Mouse (Mus musculus) yolk sac, embryonic 10.5 days (tissue): ENCODE data around the gene Ctc1.

Experiments used
- DNase-seq: peaks from one replicate; pipeline ENCODE4 v3.0.0-alpha.2; 2017; ENCODE audit warnings: low spot score

Gene Ctc1

DNA sequence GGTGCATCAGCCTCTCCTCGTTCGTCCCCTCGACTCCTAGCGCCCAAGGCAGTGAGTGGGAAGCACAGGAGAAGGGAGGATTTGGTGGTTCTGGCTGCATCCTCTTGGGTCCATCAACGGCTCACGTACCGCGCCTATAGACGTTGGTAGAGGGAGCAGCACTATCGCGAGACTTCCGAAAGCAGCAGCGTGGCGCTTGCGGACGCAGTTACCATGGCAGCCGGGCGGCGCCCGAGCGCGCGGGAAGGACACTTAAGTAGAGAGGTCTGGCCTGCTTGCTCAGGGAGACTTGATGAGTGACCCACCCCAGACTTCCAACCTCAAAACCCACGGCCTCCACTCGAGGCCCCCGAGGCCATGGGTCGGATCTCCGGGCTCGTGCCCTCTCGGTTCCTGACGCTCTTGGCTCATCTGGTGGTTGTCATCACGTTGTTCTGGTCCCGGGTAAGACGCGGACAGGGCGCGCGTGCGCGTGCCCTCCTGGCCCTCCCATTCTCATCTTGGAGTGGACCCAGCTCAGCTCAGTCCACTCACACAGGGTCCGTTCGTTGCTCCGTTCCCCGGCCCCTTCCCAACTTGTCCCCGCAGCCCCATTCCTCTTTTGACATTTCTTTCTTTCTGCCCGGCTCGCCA is 55.0 kb downstream of the Ctc1 start, which contains the start of gene Tmem107:
Gene Tmem107 (plus strand): TSS at position 217 of the 633 bp plus-strand sequence.
- DNase-seq, result peak; percentile 95

DNA sequence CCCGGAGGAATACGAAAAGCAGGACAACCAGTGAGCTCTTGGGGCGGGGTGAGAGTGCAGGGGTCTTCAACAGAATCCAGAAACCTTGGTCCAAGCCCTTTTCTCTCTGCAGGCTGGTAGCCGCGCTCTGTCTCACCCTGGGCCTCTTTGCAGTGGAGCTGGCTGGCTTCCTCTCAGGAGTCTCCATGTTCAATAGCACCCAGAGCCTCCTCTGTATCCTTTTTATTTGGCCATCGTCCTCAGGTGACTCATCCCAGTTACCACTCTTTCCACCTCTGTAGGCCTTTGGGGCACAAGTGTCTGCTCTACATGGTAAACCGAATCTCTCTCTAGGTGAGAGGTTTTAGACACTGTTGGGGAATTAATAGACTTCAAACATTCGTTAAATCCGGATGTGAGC is 55.6 kb downstream of the Ctc1 start:
- no peak for DNase-seq

DNA sequence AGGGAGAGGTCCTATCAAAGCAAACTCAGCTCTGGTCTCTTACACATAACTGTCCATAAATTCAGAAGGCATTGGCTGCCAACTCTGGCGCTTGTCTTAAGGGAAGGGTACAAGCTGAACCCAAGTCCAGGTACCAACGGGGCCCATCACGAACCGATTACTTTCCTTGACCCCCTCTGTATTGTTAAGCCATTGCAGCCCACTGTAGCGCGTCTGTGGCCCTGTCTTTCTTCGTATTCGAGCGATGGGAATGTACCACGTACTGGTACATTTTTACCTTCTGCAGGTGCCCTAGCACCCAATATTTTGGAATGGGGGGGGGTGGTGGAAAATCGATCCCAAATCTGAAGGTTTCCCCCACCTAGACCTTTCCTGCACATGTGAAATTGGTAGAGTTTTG is 56.5 kb downstream of the Ctc1 start:
- DNase-seq, result no peak

- DNase-seq, result no peak
Measured at GRCm38 (mm10) chr11:69072666-69073064, 57.0 kb downstream of the Ctc1 start.

DNA sequence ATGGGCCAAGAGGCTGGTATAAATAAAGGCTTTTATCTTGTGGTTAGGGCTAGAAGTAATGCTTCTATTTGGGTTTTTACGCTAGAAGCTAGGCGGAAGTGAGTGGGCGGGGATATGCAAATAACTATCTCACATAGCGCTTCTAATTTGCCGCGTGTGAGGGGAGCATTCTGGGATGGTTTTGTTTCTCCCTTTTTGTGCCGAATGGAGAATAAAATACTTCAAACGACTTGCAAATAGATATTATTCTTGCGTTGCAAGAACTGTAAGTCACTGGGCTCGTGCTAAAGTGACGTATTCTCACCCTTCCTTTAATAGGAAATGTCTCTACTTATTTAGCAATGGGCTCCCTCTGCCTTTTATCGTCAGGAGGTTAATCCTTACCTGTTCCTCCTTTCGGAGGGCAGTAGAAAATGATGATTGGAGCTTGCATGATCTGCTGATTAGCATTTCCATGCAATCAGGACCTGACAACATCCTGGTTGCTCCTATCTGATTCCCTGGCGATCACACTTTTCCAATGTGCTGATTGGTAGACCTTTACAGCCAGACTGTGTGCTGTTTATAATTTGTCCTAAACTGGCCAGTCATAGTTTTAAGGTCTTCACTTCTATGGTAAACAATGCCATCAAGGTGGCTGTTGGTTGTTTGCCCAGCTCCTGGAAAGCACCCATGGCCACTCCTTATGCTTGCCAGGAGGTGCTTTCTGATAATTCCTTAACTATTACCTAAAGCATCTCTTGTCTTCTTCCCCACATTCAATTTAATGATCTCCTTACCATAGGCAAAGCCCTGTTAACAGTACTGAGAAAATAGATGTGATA is 57.6 kb downstream of the Ctc1 start:
- DNase-seq, result peak; percentile 91

GRCm38 (mm10) chr11:69073951-69074775 is 58.5 kb downstream of the Ctc1 start:
- no peak for DNase-seq

DNA sequence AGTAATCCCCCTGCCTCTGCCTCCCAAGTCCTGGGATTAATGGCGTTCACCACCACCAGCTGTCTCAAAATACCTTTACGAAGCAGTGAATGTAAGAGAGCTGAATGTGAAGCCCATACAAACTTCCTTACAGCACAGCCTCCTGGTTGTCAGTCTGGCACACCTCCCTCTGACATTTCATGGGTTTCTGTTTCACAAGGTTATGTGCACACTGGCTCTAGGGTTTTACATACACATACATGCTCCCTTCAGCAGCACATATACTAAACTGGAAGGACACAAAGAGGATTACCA is 59.0 kb downstream of the Ctc1 start:
- DNase-seq, result no peak

DNA sequence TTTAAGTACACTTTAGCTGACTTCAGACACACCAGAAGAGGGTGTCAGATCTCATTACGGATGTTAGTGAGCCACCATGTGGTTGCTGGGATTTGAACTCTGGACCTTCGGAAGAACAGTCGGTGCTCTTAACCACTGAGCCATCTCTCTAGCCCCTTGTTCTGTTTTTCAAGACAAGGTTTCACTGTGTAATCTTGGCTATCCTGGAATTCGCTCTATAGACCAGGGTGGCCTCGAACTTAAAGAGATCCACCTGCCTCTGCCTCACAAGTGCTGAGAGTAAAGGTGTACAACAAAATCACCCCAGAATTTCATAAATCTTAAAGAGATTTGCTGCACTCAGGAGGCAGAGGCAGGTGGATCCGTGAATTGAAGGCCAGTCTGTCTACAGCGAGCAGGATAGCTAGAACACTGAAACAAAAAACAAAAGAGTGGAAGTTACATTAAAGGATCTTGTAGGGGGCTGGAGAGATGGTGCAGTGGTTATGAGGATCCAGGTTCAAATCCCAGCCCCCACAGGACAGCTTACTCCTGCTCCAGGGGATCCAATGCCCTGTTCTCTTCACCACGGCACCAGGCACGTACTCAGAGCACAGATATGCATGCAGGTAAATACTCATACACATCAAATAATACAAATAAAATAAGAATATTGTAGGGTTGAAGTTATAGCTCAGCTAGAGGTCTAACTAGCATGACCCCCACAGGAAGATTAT is 60.2 kb downstream of the Ctc1 start:
- peak; percentile 77 for DNase-seq

GRCm38 (mm10) chr11:69076572-69076971 is 60.9 kb downstream of the Ctc1 start:
- no peak for DNase-seq

DNA sequence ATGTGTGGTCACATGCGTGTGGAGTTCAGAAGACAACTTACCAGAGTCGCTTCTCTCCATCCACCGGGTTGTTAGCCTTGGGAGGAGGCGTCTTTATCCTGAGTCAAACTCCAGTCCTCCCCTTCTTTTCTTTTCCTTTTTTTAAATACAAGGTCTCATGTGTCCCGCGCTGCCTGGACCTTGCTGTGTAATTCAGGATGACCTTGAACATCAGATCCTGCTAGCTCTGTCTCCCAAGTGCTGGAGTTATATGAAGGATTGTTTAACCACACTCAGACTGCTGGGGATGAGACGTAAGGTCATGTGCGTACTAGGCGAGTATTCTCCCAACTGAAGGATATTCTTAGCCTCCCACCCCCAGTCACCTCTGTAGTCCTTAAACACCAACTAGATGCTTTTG is 61.6 kb downstream of the Ctc1 start:
- DNase-seq, result no peak

DNA sequence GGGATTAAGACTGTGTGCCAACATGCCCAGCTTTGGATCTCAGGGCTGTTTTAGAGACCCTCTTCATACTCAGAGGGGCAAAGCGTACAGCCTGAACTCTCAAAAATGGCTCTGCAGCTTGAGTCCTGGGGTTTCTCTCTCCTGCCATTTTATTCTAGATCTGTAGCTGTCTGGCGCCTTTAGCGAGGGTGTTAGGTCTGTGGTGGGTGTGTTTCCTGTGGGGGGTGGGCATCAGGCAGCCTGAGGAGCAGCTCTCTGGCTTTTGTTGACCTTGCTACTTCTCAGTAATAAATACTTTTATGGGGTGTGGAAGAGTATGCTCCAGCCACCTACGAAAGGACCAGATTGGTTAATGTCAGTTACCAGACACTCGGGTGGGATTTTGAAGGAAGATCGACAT is 62.3 kb downstream of the Ctc1 start:
- no peak for DNase-seq

GRCm38 (mm10) chr11:69078805-69079438 is 63.2 kb downstream of the Ctc1 start:
- DNase-seq, result no peak

DNA sequence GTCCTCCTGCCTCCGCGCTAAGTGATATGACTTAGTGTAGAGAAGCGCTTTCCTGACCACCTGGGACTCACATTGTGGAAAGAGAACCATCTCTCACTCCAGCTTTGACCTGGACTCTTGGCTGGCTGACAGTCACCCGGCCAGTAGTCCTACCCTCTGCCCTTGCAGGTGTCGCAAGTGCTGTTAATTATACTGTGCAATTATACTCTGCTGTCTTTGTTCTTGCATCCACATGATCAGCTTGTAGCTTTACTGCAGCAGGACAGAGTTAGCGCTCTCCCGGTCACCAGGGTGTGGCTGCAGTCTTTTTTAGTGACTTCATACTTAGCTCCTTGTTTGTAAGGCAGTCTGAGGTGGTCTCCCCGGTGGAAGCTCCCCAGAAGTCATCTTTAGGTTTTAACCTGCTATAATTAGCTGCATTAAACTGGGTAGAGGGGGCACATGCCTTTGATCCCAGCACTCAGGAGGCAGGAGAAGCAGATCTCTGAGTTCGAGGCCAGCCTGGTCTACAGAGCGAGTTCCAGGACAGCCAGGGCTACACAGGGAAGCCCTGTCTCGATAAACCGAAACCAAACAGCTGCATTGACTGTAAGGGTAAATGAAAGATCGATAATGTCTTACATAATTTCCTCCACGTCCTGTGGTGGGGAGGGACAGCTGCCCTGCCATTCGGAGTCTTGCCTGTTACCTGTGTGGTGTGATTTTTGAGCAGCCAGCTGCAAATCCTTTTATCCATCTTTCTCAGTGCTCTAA is 64.6 kb downstream of the Ctc1 start:
- no peak for DNase-seq

- no peak for DNase-seq
Measured at GRCm38 (mm10) chr11:69080855-69081222, 65.1 kb downstream of the Ctc1 start.

GRCm38 (mm10) chr11:69081613-69082012 is 65.9 kb downstream of the Ctc1 start:
- DNase-seq, result no peak

DNA sequence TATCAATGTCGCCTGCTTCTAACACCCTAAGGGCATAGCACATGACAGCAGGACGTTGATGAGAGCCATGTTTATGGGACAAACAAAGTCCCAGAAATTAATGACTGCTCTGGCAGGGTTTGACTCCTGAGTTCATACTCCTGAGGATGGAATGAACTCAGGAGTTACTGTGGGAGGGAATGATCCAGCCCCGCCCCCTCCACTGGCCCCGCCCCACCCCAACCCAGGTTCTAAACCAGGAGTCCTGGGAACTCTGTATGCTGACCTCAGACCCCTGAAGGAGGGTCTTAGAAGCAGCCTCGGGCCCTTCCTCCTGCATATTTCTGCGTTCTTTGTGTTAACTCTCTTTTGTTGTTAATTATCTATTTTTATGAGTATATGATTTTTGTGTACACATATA is 69.9 kb downstream of the Ctc1 start:
- DNase-seq, result no peak
